Mouse (Mus musculus): ENCODE measurements around the gene Acat2. TPM values are rescaled to one million over a fixed set of nuclear protein-coding genes. Genes with fewer than 3 reads are reported as not detected.
"Not testable (repeated sequence)": the region's sequence is repeated elsewhere in the genome, so short reads cannot be mapped to it uniquely, and the experiment has no call there.

The Acat2 gene
- polyA plus RNA-seq, 1 experiment: 81.9 TPM

DNA sequence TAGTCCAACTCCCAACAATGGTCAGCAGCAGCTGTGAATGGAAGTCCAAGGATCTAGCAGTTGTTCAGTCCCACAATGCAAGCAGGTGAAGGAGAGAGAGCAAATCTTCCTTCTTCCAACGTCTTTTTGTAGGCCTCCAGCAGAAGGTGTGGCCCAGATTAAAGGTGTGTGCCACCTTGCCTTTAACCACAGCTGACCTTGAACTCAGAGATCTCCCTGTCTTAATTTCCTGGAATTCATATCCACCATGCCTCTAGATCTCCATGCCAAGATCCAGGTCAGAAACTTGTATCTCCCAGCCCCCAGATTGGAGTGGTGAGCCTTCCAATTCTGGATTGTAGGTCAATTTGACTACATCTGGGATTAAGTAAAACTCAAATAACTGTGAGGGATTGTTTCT is 33.5 kb upstream of the Acat2 start, which contains the start of gene Wtap:
Gene Wtap (minus strand): TSS at position 101 of the 400 bp plus-strand sequence.
- Histone ChIP-seq H3K4me3 (peak within 1 kb of the TSS; percentile 67), H3K79me2 (ENCODE audit: control insufficient read depth, insufficient read depth) (peaks cover 26% of the 10 kb centered on the region), H3K27me3 (ENCODE audit: control insufficient read depth, insufficient read depth, insufficient read length) (no peaks in the 10 kb centered on the region), H3K36me3 (ENCODE audit: control insufficient read depth, insufficient read depth) (no peaks in the 10 kb centered on the region), H3ac (ENCODE audit: control insufficient read depth, insufficient read length) (peak within 1 kb of the TSS; percentile 59), H3K4me2 (ENCODE audit: low read depth) (peak within 1 kb of the TSS; percentile 92)
- no peak for TF ChIP-seq CEBPB (IDR thresholded peaks at IDR 0.05; ENCODE audit: insufficient read depth, poor library complexity, severe bottlenecking)
- no peak for TF ChIP-seq TCF12 (IDR thresholded peaks at IDR 0.05; ENCODE audit: insufficient read depth, poor library complexity, severe bottlenecking)

- H3ac ChIP-seq (ENCODE audit: control insufficient read depth, insufficient read length): peak overlapping the region; percentile 59
- no peak for TF ChIP-seq MAX (IDR thresholded peaks at IDR 0.05; ENCODE audit: low read depth)
- peak in 2 of 3 experiments; percentile 79 to 92 for TF ChIP-seq MYOG (IDR thresholded peaks at IDR 0.05; ENCODE audit: control insufficient read depth in 1 of 3, insufficient read depth in 1 of 3, insufficient read length in 2 of 3, low read depth in 2 of 3)
- peak; percentile 15 for TF ChIP-seq REST (IDR thresholded peaks at IDR 0.05; ENCODE audit: insufficient read depth, insufficient read length)
- TF ChIP-seq E2F4 (IDR thresholded peaks at IDR 0.05; ENCODE audit: insufficient read depth): peak; percentile 47
- no peak for TF ChIP-seq USF1 (IDR thresholded peaks at IDR 0.05; ENCODE audit: low read depth)
- peak; percentile 57 for TF ChIP-seq SRF (IDR thresholded peaks at IDR 0.05; ENCODE audit: control insufficient read depth, insufficient read length, low read depth)
- peak; percentile 78 for TF ChIP-seq POLR2A (IDR thresholded peaks at IDR 0.05; ENCODE audit: insufficient read length, low read depth)
- peak in 2 of 3 experiments; percentile 76 to 84 for TF ChIP-seq MYOD1 (IDR thresholded peaks at IDR 0.05; ENCODE audit: control insufficient read depth in 1 of 3, insufficient read length in 2 of 3, low read depth in 2 of 3)
- TF ChIP-seq TCF3 (IDR thresholded peaks at IDR 0.05; ENCODE audit: insufficient read length, low read depth): peak; percentile 36
- no peak for TF ChIP-seq TCF12 (IDR thresholded peaks at IDR 0.05; ENCODE audit: insufficient read depth, poor library complexity, severe bottlenecking)
- peak; percentile 86 for TF ChIP-seq POLR2AphosphoS2 (IDR thresholded peaks at IDR 0.05; ENCODE audit: insufficient read length, low read depth)
- TF ChIP-seq CEBPB (IDR thresholded peaks at IDR 0.05; ENCODE audit: insufficient read depth, poor library complexity, severe bottlenecking): no peak
- peak overlapping the region; percentile 67 for H3K4me3 ChIP-seq
- no peaks in the 10 kb centered on the region for H3K36me3 ChIP-seq (ENCODE audit: control insufficient read depth, insufficient read depth)
- H3K79me2 ChIP-seq (ENCODE audit: control insufficient read depth, insufficient read depth): peaks cover 41% of the 10 kb centered on the region
- no peaks in the 10 kb centered on the region for H3K27me3 ChIP-seq (ENCODE audit: control insufficient read depth, insufficient read depth, insufficient read length)
- peak overlapping the region; percentile 92 for H3K4me2 ChIP-seq (ENCODE audit: low read depth)
These were observed 32.0 kb upstream of the Acat2 start for GRCm38 (mm10) chr17:12992470-12992991.

- peak; percentile 23 for TF ChIP-seq POLR2AphosphoS2 (IDR thresholded peaks at IDR 0.05; ENCODE audit: insufficient read length, low read depth)
- no peak for TF ChIP-seq MAX (IDR thresholded peaks at IDR 0.05; ENCODE audit: low read depth)
- peak; percentile 38 for TF ChIP-seq POLR2A (IDR thresholded peaks at IDR 0.05; ENCODE audit: insufficient read length, low read depth)
- H3K79me2 ChIP-seq (ENCODE audit: control insufficient read depth, insufficient read depth): peaks cover 49% of the 10 kb centered on the region
- H3K27me3 ChIP-seq (ENCODE audit: control insufficient read depth, insufficient read depth, insufficient read length): no peaks in the 10 kb centered on the region
- peak overlapping the region; percentile 94 for H3K4me2 ChIP-seq (ENCODE audit: low read depth)
- peak overlapping the region; percentile 59 for H3ac ChIP-seq (ENCODE audit: control insufficient read depth, insufficient read length)
- H3K36me3 ChIP-seq (ENCODE audit: control insufficient read depth, insufficient read depth): no peaks in the 10 kb centered on the region
- H3K4me3 ChIP-seq: peak overlapping the region; percentile 67
These were observed 31.2 kb upstream of the Acat2 start for GRCm38 (mm10) chr17:12991635-12992358.

GRCm38 (mm10) chr17:12991194-12991634 is 30.7 kb upstream of the Acat2 start:
- H3K27me3 ChIP-seq (ENCODE audit: control insufficient read depth, insufficient read depth, insufficient read length): no peaks in the 10 kb centered on the region
- H3K79me2 ChIP-seq (ENCODE audit: control insufficient read depth, insufficient read depth): peaks cover 55% of the 10 kb centered on the region
- H3K4me3 ChIP-seq: peak overlapping the region; percentile 67
- no peak for TF ChIP-seq E2F4 (IDR thresholded peaks at IDR 0.05; ENCODE audit: insufficient read depth)
- TF ChIP-seq SRF (IDR thresholded peaks at IDR 0.05; ENCODE audit: control insufficient read depth, insufficient read length, low read depth): no peak
- TF ChIP-seq CEBPB (IDR thresholded peaks at IDR 0.05; ENCODE audit: insufficient read depth, poor library complexity, severe bottlenecking): no peak
- TF ChIP-seq MYOG (IDR thresholded peaks at IDR 0.05; ENCODE audit: control insufficient read depth in 1 of 3, insufficient read depth in 1 of 3, insufficient read length in 2 of 3, low read depth in 2 of 3): no peak
- TF ChIP-seq MYOD1 (IDR thresholded peaks at IDR 0.05; ENCODE audit: control insufficient read depth in 1 of 3, insufficient read length in 2 of 3, low read depth in 2 of 3): no peak
- no peak for TF ChIP-seq POLR2AphosphoS2 (IDR thresholded peaks at IDR 0.05; ENCODE audit: insufficient read length, low read depth)
- no peak for TF ChIP-seq MAX (IDR thresholded peaks at IDR 0.05; ENCODE audit: low read depth)
- TF ChIP-seq USF1 (IDR thresholded peaks at IDR 0.05; ENCODE audit: low read depth): no peak
- no peak for TF ChIP-seq POLR2A (IDR thresholded peaks at IDR 0.05; ENCODE audit: insufficient read length, low read depth)
- no peak for TF ChIP-seq REST (IDR thresholded peaks at IDR 0.05; ENCODE audit: insufficient read depth, insufficient read length)
- TF ChIP-seq TCF12 (IDR thresholded peaks at IDR 0.05; ENCODE audit: insufficient read depth, poor library complexity, severe bottlenecking): no peak
- TF ChIP-seq TCF3 (IDR thresholded peaks at IDR 0.05; ENCODE audit: insufficient read length, low read depth): no peak
- H3K4me2 ChIP-seq (ENCODE audit: low read depth): peak overlapping the region; percentile 94
- H3K36me3 ChIP-seq (ENCODE audit: control insufficient read depth, insufficient read depth): no peaks in the 10 kb centered on the region
- peak overlapping the region; percentile 59 for H3ac ChIP-seq (ENCODE audit: control insufficient read depth, insufficient read length)

DNA sequence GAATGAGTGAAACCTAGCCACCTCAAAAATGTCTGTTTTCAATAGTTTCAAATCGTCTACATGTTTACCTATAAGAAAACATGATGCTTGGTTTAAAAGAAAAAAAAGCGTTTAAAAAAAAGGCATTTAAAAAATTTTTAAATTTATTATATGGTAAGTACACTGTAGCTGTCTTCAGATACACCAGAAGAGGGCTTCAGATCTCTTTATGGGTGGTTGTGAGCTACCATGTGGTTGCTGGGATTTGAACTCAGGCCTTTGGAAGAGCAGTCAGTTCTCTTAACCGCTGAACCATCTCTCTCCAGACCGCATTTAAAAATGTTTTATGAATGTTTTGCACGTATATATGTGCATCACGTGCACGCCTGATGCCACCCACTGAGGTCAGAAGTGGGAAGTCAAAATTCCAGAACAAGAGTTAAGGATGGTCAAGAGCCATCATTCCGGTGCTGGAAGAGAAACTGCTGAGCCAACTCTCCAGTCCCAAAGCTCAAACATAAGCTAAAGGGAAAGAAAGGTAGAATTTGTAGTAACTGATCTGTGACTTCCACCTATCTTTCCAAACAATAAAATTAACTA is 30.1 kb upstream of the Acat2 start:
- H3K4me3 ChIP-seq: peak overlapping the region; percentile 67
- no peaks in the 10 kb centered on the region for H3K36me3 ChIP-seq (ENCODE audit: control insufficient read depth, insufficient read depth)
- H3K4me2 ChIP-seq (ENCODE audit: low read depth): peak overlapping the region; percentile 94
- no peaks in the 10 kb centered on the region for H3K27me3 ChIP-seq (ENCODE audit: control insufficient read depth, insufficient read depth, insufficient read length)
- peak; percentile 26 for TF ChIP-seq USF1 (IDR thresholded peaks at IDR 0.05; ENCODE audit: low read depth)
- no peak for TF ChIP-seq TCF3 (IDR thresholded peaks at IDR 0.05; ENCODE audit: insufficient read length, low read depth)
- TF ChIP-seq REST (IDR thresholded peaks at IDR 0.05; ENCODE audit: insufficient read depth, insufficient read length): no peak
- H3ac ChIP-seq (ENCODE audit: control insufficient read depth, insufficient read length): no peak overlapping the region
- peaks cover 60% of the 10 kb centered on the region for H3K79me2 ChIP-seq (ENCODE audit: control insufficient read depth, insufficient read depth)

DNA sequence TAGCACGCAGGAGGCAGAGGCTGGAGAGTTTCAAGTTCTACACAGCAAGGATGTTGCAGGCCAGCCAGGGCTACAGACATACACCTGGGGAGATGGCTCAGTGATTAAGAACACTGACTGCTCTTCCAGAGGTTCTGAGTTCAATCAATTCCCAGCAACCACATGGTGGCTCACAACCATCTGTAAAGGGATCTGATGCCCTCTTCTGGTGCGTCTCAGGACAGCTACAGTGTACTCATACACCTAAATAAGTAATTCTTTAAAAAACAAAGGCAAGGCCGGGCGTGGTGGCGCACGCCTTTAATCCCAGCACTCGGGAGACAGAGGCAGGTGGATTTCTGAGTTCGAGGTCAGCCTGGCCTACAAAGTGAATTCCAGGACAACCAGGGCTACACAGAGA is 27.5 kb upstream of the Acat2 start:
- not testable (repeated sequence) for H3K4me3 ChIP-seq; H3ac ChIP-seq (ENCODE audit: control insufficient read depth, insufficient read length); H3K27me3 ChIP-seq (ENCODE audit: control insufficient read depth, insufficient read depth, insufficient read length); H3K4me2 ChIP-seq (ENCODE audit: low read depth)
- Histone ChIP-seq H3K36me3 (ENCODE audit: control insufficient read depth, insufficient read depth) (peaks cover 19% of the 10 kb centered on the region), H3K79me2 (ENCODE audit: control insufficient read depth, insufficient read depth) (peaks cover 84% of the 10 kb centered on the region)

All from myocyte (in vitro differentiated cells).